Mouse (Mus musculus) left cerebral cortex, adult 11 months (tissue): ENCODE results near the gene Haus8.
"Not testable (repeated sequence)": the region's sequence is repeated elsewhere in the genome, so short reads cannot be mapped to it uniquely, and the experiment has no call there.

Experiments
- DNase-seq: peaks from one replicate; pipeline ENCODE4 v3.0.0; 2022; ENCODE audit warnings: low spot score

Haus8 gene

GRCm38 (mm10) chr8:71286223-71286622 is 13.5 kb upstream of the Haus8 start:
- DNase-seq = not testable (repeated sequence)

- no peak for DNase-seq
Measured at GRCm38 (mm10) chr8:71282621-71283020, 9.9 kb upstream of the Haus8 start.

GRCm38 (mm10) chr8:71281731-71282130 is 9.0 kb upstream of the Haus8 start:
- DNase-seq = not testable (repeated sequence)

GRCm38 (mm10) chr8:71279409-71279808 is 6.7 kb upstream of the Haus8 start:
- DNase-seq = not testable (repeated sequence)

GRCm38 (mm10) chr8:71276166-71276565 is 3.4 kb upstream of the Haus8 start:
- no peak for DNase-seq

- no peak for DNase-seq
Measured at GRCm38 (mm10) chr8:71274478-71274877, 1.7 kb upstream of the Haus8 start.

- no peak for DNase-seq
Measured at GRCm38 (mm10) chr8:71273151-71273510, 397 bp upstream of the Haus8 start.

GRCm38 (mm10) chr8:71271630-71272029 is 1.1 kb downstream of the Haus8 start:
- no peak for DNase-seq

GRCm38 (mm10) chr8:71268286-71268685 is 4.4 kb downstream of the Haus8 start:
- DNase-seq = not testable (repeated sequence)

- no peak for DNase-seq
Measured at GRCm38 (mm10) chr8:71267690-71268089, 5.0 kb downstream of the Haus8 start.

GRCm38 (mm10) chr8:71261234-71261633 is 11.5 kb downstream of the Haus8 start:
- no peak for DNase-seq

GRCm38 (mm10) chr8:71256545-71257232 is 16.0 kb downstream of the Haus8 start:
- no peak for DNase-seq

GRCm38 (mm10) chr8:71248203-71248602 is 24.5 kb downstream of the Haus8 start:
- DNase-seq = no peak

GRCm38 (mm10) chr8:71242757-71243156 is 30.0 kb downstream of the Haus8 start:
- no peak for DNase-seq

- DNase-seq = no peak
Measured at GRCm38 (mm10) chr8:71224560-71224959, 48.2 kb downstream of the Haus8 start.

- not testable (repeated sequence) for DNase-seq
Measured at GRCm38 (mm10) chr8:71214266-71214665, 58.5 kb downstream of the Haus8 start.

GRCm38 (mm10) chr8:71205541-71205967 is 67.2 kb downstream of the Haus8 start:
- DNase-seq = not testable (repeated sequence)
